Mouse (Mus musculus): ENCODE data around the gene Gucd1. TPM values are rescaled to one million over a fixed set of nuclear protein-coding genes. Genes with fewer than 3 reads are reported as not detected.
A peak's percentile ranks its signal among the peaks of the same experiment; 100 is the strongest.
"Not testable (repeated sequence)": the region's sequence is repeated elsewhere in the genome, so short reads cannot be mapped to it uniquely, and the experiment has no call there.

The Gucd1 gene
- polyA plus RNA-seq, 1 experiment from 2014 or later: 48.7 TPM

DNA sequence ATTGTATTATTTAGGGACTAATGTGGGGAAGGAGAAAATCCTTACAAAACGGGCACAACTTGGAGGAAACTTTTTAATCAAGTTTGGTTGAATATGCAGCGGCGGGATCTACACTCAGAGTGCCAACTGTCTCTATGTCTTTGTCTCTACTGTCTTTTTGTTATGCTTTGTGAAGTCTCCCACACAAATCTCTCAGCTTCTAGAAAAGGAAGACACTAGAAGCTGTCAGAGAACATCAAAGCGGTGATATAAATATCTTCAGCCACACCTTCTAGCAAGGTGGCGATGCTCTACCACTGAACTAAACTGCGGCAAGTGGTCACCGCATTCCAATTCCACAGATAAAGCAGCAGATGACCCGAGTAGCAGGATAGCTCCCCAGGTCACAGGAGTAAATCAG lies 111.9 kb downstream of the Gucd1 start:
- H3K9ac ChIP-seq: no peak overlapping the region
- 77% methylated on average over 8 of the region's 8 CpGs for WGBS (ENCODE audit: insufficient replicate concordance)
- peaks cover under 1% of the 10 kb centered on the region; the same call in 1 of the 2 replicates for H3K4me1 ChIP-seq (replicated peaks)
- no peak for DNase-seq
- H3K4me2 ChIP-seq: no peak overlapping the region
- H3K27ac ChIP-seq: no peak overlapping the region
- no peaks in the 10 kb centered on the region for H3K9me3 ChIP-seq (replicated peaks)
- H3K4me3 ChIP-seq (replicated peaks): no peak overlapping the region
- ATAC-seq (ENCODE audit: low read depth): no peak
- no peaks in the 10 kb centered on the region for H3K27me3 ChIP-seq
- H3K36me3 ChIP-seq: no peaks in the 10 kb centered on the region

DNA sequence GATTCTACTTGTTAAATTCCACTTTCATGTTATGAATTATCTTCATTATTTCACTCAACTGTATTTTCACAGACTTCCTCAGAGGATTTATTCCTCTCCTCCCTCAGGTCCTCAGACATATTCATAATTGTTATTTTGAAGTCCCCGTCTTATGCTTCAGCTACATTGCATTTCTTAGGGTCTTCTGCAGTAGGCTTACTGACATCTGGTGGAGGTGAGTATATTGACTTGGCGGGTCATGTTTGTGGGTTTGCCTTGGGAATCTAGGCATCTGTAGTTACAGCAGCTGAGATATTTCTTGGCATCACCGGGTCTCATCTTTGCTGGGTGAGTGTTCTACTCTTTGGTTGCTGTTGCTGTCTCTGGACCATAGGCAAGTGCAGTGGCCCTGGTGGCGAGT lies 116.8 kb downstream of the Gucd1 start, which contains the start of gene Upb1:
Gene Upb1, plus strand, starts transcription at position 158 of the 400 bp plus-strand sequence.
- Histone ChIP-seq H3K36me3 (no peaks in the 10 kb centered on the region), H3K9ac (no peak within 1 kb of the TSS), H3K4me3 (replicated peaks) (no peak within 1 kb of the TSS), H3K4me2 (no peak within 1 kb of the TSS), H3K27me3 (no peaks in the 10 kb centered on the region), H3K27ac (no peak within 1 kb of the TSS), H3K9me3 (replicated peaks) (no peaks in the 10 kb centered on the region), H3K4me1 (replicated peaks) (peaks cover 8% of the 10 kb centered on the region; the same call in 1 of the 2 replicates)
- ATAC-seq (ENCODE audit: low read depth) (no peak), DNase-seq (no peak)
- WGBS (ENCODE audit: insufficient replicate concordance): 52% methylated on average over 4 of the region's 4 CpGs

GRCm38 (mm10) chr10:75396966-75397365 lies 120.8 kb downstream of the Gucd1 start:
- H3K36me3 ChIP-seq: no peaks in the 10 kb centered on the region
- 13% methylated on average over 14 of the region's 14 CpGs for WGBS (ENCODE audit: insufficient replicate concordance)
- H3K27ac ChIP-seq: no peak overlapping the region
- ATAC-seq (ENCODE audit: low read depth) (peak; percentile 57; the same call in 1 of the 2 replicates), DNase-seq (peak; percentile 15)
- H3K4me3 ChIP-seq (replicated peaks): 0 out of 2 replicates have a peak overlapping the region, but pooled peaks have one; percentile 15
- peaks cover 8% of the 10 kb centered on the region; the same call in 1 of the 2 replicates for H3K4me1 ChIP-seq (replicated peaks)
- H3K9me3 ChIP-seq (replicated peaks): no peaks in the 10 kb centered on the region
- H3K4me2 ChIP-seq: peak overlapping the region; percentile 39
- no peaks in the 10 kb centered on the region for H3K27me3 ChIP-seq
- no peak overlapping the region for H3K9ac ChIP-seq

DNA sequence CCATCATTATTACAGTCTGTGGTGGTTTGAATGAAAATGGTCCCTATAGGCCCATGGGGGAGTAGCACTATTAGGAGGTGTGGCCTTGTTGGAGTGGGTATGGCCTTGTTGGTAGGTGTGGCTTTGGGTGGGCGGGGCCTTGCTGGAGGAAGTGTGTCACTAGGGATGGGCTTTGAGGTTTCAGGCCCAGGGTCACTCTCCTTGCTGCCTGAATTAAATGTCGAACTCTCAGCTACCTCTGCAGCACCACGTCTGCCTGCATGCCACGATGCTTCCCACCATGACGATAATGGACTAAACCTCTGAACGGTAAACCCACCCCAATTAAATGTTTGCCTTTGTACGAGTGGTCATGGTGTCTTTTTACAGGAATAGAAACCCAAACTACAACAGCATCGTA lies 123.0 kb downstream of the Gucd1 start:
- no peak overlapping the region for H3K27ac ChIP-seq
- H3K36me3 ChIP-seq: no peaks in the 10 kb centered on the region
- no peaks in the 10 kb centered on the region for H3K27me3 ChIP-seq
- ATAC-seq (ENCODE audit: low read depth) (no peak), DNase-seq (no peak)
- peaks cover 8% of the 10 kb centered on the region; the same call in 1 of the 2 replicates for H3K4me1 ChIP-seq (replicated peaks)
- 78% methylated on average over 8 of the region's 8 CpGs for WGBS (ENCODE audit: insufficient replicate concordance)
- H3K9ac ChIP-seq: no peak overlapping the region
- no peak overlapping the region for H3K4me3 ChIP-seq (replicated peaks)
- H3K9me3 ChIP-seq (replicated peaks): no peaks in the 10 kb centered on the region
- no peak overlapping the region for H3K4me2 ChIP-seq

- H3K4me3 ChIP-seq (replicated peaks): no peak overlapping the region
- no peak for DNase-seq
- H3K4me2 ChIP-seq: no peak overlapping the region
- no peak overlapping the region for H3K9ac ChIP-seq
- no peaks in the 10 kb centered on the region for H3K9me3 ChIP-seq (replicated peaks)
- no peak for ATAC-seq (ENCODE audit: low read depth)
- WGBS (ENCODE audit: insufficient replicate concordance): 68% methylated on average over 4 of the region's 4 CpGs
- no peak overlapping the region for H3K27ac ChIP-seq
- H3K36me3 ChIP-seq: no peaks in the 10 kb centered on the region
- H3K4me1 ChIP-seq (replicated peaks): no peaks in the 10 kb centered on the region
- H3K27me3 ChIP-seq: no peaks in the 10 kb centered on the region
Observed at GRCm38 (mm10) chr10:75390832-75391231, 126.9 kb downstream of the Gucd1 start.

GRCm38 (mm10) chr10:75390156-75390555 lies 127.6 kb downstream of the Gucd1 start:
- no peaks in the 10 kb centered on the region for H3K9me3 ChIP-seq (replicated peaks)
- no peak overlapping the region for H3K4me3 ChIP-seq (replicated peaks)
- no peaks in the 10 kb centered on the region for H3K4me1 ChIP-seq (replicated peaks)
- no peaks in the 10 kb centered on the region for H3K27me3 ChIP-seq
- no peak overlapping the region for H3K4me2 ChIP-seq
- H3K36me3 ChIP-seq: no peaks in the 10 kb centered on the region
- no peak overlapping the region for H3K9ac ChIP-seq
- H3K27ac ChIP-seq: no peak overlapping the region
- no peak for DNase-seq
- WGBS (ENCODE audit: insufficient replicate concordance): 62% methylated on average over 2 of the region's 2 CpGs
- ATAC-seq (ENCODE audit: low read depth): no peak

DNA sequence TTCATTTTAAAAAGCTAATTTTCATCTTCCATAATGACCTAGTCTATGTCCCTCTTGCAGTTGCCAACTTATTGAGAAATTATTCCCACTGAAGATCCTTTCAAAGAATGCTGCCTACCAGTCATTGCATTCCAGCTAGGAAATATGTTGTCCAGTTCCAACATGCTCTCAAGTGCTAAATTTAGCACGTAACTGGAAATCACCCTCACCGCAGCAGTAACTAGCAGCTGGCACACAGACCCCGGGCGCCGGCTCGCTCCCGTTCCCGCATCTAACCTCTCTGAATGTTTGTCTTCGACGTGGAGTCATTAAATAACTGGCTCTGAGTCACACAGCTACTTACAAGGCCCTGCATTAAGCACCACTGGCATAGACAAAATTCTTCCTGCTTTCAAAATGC lies 139.1 kb downstream of the Gucd1 start:
- Histone ChIP-seq H3K4me2 (no peak overlapping the region), H3K9ac (no peak overlapping the region), H3K27ac (no peak overlapping the region), H3K4me1 (replicated peaks) (no peaks in the 10 kb centered on the region), H3K27me3 (no peaks in the 10 kb centered on the region), H3K36me3 (no peaks in the 10 kb centered on the region), H3K9me3 (replicated peaks) (no peaks in the 10 kb centered on the region), H3K4me3 (replicated peaks) (no peak overlapping the region)
- DNase-seq (no peak), ATAC-seq (ENCODE audit: low read depth) (no peak)
- WGBS (ENCODE audit: insufficient replicate concordance): 82% methylated on average over 10 of the region's 10 CpGs

DNA sequence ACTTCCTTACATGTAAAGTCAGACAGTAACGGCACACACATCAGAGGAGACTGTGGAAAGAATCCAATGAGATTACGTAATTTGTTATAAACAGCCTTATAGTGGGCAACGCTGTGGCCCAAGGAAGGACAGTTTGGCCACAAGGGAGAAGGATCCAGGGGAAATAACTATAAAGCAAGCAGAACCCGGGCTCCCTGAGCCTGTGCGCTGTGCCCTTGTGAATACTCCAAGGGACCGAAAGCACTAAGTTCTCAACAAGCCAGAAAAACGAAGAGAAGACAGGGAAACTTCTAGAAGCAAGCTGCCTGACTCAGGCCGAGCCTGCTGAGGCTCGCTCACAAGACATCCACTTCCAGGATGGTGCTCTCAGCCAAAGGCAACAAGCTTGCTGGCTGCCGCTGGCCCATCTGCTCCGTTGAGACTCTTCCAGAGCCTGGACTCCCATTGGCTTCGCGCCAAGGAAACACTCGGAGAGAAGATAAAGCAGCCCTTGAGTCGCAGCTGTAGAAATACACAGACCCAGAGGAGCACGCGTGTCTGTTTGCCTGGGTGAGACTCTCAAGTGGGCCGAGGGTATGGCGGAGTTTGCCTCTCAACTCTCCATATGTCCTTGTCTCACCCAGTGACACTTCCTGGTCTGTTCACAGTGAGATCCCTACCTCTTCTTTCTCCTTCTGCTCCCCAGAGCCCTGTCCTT lies 144.0 kb downstream of the Gucd1 start:
- 73% methylated on average over 13 of the region's 19 CpGs for WGBS (ENCODE audit: insufficient replicate concordance)

GRCm38 (mm10) chr10:75365231-75365633 lies 152.5 kb downstream of the Gucd1 start:
- 41% methylated on average over 6 of the region's 6 CpGs for WGBS (ENCODE audit: insufficient replicate concordance)
- ATAC-seq (ENCODE audit: low read depth): no peak
- no peaks in the 10 kb centered on the region for H3K4me1 ChIP-seq (replicated peaks)
- peak overlapping the region; percentile 32; the same call in 1 of the 2 replicates for H3K4me2 ChIP-seq
- no peak overlapping the region for H3K27ac ChIP-seq
- no peaks in the 10 kb centered on the region for H3K36me3 ChIP-seq
- H3K9ac ChIP-seq: no peak overlapping the region
- no peaks in the 10 kb centered on the region for H3K9me3 ChIP-seq (replicated peaks)
- DNase-seq: no peak
- H3K27me3 ChIP-seq: no peaks in the 10 kb centered on the region
- 0 out of 2 replicates have a peak overlapping the region, but pooled peaks have one; percentile 12 for H3K4me3 ChIP-seq (replicated peaks)

More for the DNA sequence above, 144.0 kb downstream of the Gucd1 start:
- not testable (repeated sequence) for H3K9ac ChIP-seq; DNase-seq; H3K36me3 ChIP-seq; ATAC-seq (ENCODE audit: low read depth); H3K9me3 ChIP-seq (replicated peaks); H3K4me3 ChIP-seq (replicated peaks); H3K4me2 ChIP-seq; H3K27me3 ChIP-seq; H3K4me1 ChIP-seq (replicated peaks); H3K27ac ChIP-seq

- ATAC-seq (ENCODE audit: low read depth) (no peak), DNase-seq (no peak)
- H3K4me2 ChIP-seq: no peak overlapping the region
- no peaks in the 10 kb centered on the region for H3K27me3 ChIP-seq
- H3K36me3 ChIP-seq: no peaks in the 10 kb centered on the region
- H3K9me3 ChIP-seq (replicated peaks): no peaks in the 10 kb centered on the region
- 65% methylated on average over 9 of the region's 9 CpGs for WGBS (ENCODE audit: insufficient replicate concordance)
- H3K4me1 ChIP-seq (replicated peaks): no peaks in the 10 kb centered on the region
- H3K9ac ChIP-seq: no peak overlapping the region
- no peak overlapping the region for H3K27ac ChIP-seq
- no peak overlapping the region for H3K4me3 ChIP-seq (replicated peaks)
Observed at GRCm38 (mm10) chr10:75364796-75365195, 153.0 kb downstream of the Gucd1 start.

DNA sequence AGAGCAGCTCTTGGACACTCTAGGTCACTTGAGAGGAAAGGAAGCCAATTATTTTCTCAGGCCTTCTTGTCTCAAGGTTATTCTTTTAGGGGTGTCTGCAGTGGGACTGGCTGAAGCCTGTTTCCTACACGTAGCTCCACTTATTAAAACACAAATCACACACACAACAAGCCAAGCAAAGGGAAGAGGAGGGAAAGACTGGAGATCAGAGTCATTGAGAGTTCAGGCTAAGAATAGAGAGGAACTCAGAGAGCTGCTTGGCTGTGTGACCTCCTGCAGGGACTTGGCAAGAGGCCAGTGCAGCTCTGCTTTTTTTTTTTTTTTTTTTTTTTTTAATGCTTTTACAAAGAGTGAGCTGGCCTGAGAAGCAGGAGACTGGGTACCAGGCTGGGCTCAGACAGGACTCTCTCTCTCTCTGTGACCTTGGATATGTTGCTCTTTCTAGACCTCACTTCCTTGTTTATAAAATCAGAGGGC lies 153.5 kb downstream of the Gucd1 start:
- 8% methylated on average over 1 of the region's 1 CpGs for WGBS (ENCODE audit: insufficient replicate concordance)
- not testable (repeated sequence) for H3K27me3 ChIP-seq; H3K9ac ChIP-seq; H3K4me2 ChIP-seq; DNase-seq; H3K9me3 ChIP-seq (replicated peaks); H3K27ac ChIP-seq; H3K36me3 ChIP-seq; H3K4me1 ChIP-seq (replicated peaks); H3K4me3 ChIP-seq (replicated peaks)
- 0 out of 2 replicates have a peak, but pooled peaks have one; percentile 31 for ATAC-seq (ENCODE audit: low read depth)

DNA sequence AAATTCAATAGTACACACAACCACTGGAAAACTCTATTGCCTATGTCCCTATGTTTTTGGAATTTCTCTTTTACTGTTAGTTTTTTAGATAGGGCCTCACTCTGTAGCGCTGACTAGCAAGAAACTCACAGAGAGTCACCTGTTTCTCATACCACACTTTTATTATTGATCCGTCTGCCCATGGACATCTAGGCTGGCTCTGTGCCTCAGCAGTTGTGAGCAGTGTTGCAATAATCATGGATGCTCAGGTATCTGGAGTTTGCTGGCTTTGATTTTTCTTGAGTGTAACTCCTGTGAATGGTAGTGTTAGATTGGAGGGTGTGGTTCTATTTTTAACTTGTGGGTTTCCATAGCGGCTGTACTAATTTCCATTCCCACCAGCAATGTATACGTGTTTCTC lies 162.4 kb downstream of the Gucd1 start:
- Histone ChIP-seq H3K9me3 (replicated peaks) (no peaks in the 10 kb centered on the region), H3K36me3 (no peaks in the 10 kb centered on the region), H3K9ac (no peak overlapping the region), H3K27ac (no peak overlapping the region), H3K27me3 (no peaks in the 10 kb centered on the region), H3K4me1 (replicated peaks) (no peaks in the 10 kb centered on the region), H3K4me2 (no peak overlapping the region), H3K4me3 (replicated peaks) (no peak overlapping the region)
- DNase-seq (no peak), ATAC-seq (ENCODE audit: low read depth) (no peak)
- 41% methylated on average over 4 of the region's 4 CpGs for WGBS (ENCODE audit: insufficient replicate concordance)
